12 mouse cellular contexts compared by ENCODE assay signal in genomic region chr6:30356680-30357079, GRCm38 (mm10). TPM values are rescaled to one million over a fixed set of nuclear protein-coding genes. Genes with fewer than 3 reads are reported as not detected.
DNase-seq lines count a peak whose midpoint lies in the region; ATAC-seq and TF ChIP-seq lines count a peak whose summit lies in the region.
"Had no signal": no experiment of that assay in that cellular context is flagged by ENCODE, and none has a peak within 500 bp of the region (broad histone marks: within the 10 kb centered on the region; RNA-seq: fewer than 3 reads in every experiment).

No protein-coding gene starts in this region.

- no peak overlapping the region for H3K27ac ChIP-seq in liver, embryonic 12.5 days
- H3K27ac ChIP-seq in stomach, postnatal 0 days (replicated peaks), result no peak overlapping the region; the same call in 1 of the 2 replicates

- TF ChIP-seq CTCF in stomach, postnatal 0 days (IDR thresholded peaks at IDR 0.05; ENCODE audit: low read depth), result peak; percentile 42

- H3K4me2 ChIP-seq in liver, embryonic 12.5 days, result no peak overlapping the region
- H3K4me2 ChIP-seq in stomach, postnatal 0 days (replicated peaks; ENCODE audit: low read depth), result no peak overlapping the region
- H3K4me2 ChIP-seq: lung, embryonic 14.5 days had no signal

- H3K9ac ChIP-seq in liver, embryonic 12.5 days, result no peak overlapping the region
- H3K9ac ChIP-seq in stomach, postnatal 0 days (ENCODE audit: low read length), result no peak overlapping the region
- H3K9ac ChIP-seq: lung, embryonic 14.5 days had no signal

- no peak overlapping the region for H3K4me3 ChIP-seq in liver, embryonic 12.5 days
- no peak overlapping the region for H3K4me3 ChIP-seq in stomach, postnatal 0 days (ENCODE audit: low read depth, low read length)
- H3K4me3 ChIP-seq: erythroblast, embryonic 14.5 days; megakaryocyte, embryonic 14.5 days had no signal

- WGBS in liver, embryonic 12.5 days (ENCODE audit: insufficient replicate concordance), result 87% methylated on average over 12 of the region's 12 CpGs
- 76% methylated on average over 12 of the region's 12 CpGs for WGBS in stomach, postnatal 0 days

- 0 out of 2 replicates have a peak, but pooled peaks have one; percentile 12 for ATAC-seq in liver, embryonic 12.5 days
- peak; percentile 76 for ATAC-seq in stomach, postnatal 0 days (ENCODE audit: low FRiP score, low TSS enrichment)

- TF ChIP-seq EP300 in stomach, postnatal 0 days (optimal IDR thresholded peaks at IDR 0.05), result no peak

- DNase-seq in cerebellum, adult 11 months, result peak; percentile 9
- no peak for DNase-seq in cerebellum, postnatal 4 days (ENCODE audit: low spot score in 2 of 2)
- DNase-seq in liver, result no peak
- peak; percentile 26 for DNase-seq in cerebellum, postnatal 10 days
- peak; percentile 44 for DNase-seq in stomach, postnatal 0 days (ENCODE audit: low spot score)
- DNase-seq in thymus, postnatal 0 days (ENCODE audit: low spot score), result no peak
- DNase-seq in T-cell, adult 2 months (ENCODE audit: low spot score), result no peak
- DNase-seq: kidney, postnatal 36 days; lung, embryonic 14.5 days had no signal

- no peaks in the 10 kb centered on the region for H3K9me3 ChIP-seq in liver, embryonic 12.5 days (replicated peaks)
- H3K9me3 ChIP-seq in stomach, postnatal 0 days (ENCODE audit: control insufficient read depth, low read length), result no peaks in the 10 kb centered on the region
- H3K9me3 ChIP-seq: megakaryocyte, embryonic 14.5 days had no signal

- peaks cover 26% of the 10 kb centered on the region for H3K4me1 ChIP-seq in liver, embryonic 12.5 days
- no peaks in the 10 kb centered on the region for H3K4me1 ChIP-seq in stomach, postnatal 0 days (replicated peaks; ENCODE audit: control insufficient read depth, insufficient read depth)

- H3K27me3 ChIP-seq in liver, embryonic 12.5 days (replicated peaks), result no peaks in the 10 kb centered on the region
- no peaks in the 10 kb centered on the region for H3K27me3 ChIP-seq in stomach, postnatal 0 days (ENCODE audit: control insufficient read depth, insufficient read depth, low read length)

- H3K36me3 ChIP-seq in liver, embryonic 12.5 days, result no peaks in the 10 kb centered on the region
- no peaks in the 10 kb centered on the region for H3K36me3 ChIP-seq in stomach, postnatal 0 days (ENCODE audit: control insufficient read depth, insufficient read depth, low read length)

RNA-seq across cellular contexts. Expression of gene Zc3hc1, which starts 34.1 kb away (rescaled TPM):
- polyA plus RNA-seq in liver, embryonic 12.5 days (2016; fragmentation: Nextera tagmentation; extraction: Ambion mirVana), result 40.8 and 41.9 TPM in 2 replicates
- polyA plus RNA-seq in stomach, postnatal 0 days (2015; fragmentation: Nextera tagmentation; extraction: Ambion mirVana), result 16.4 TPM in 2 replicates
- 48.8 and 49.2 TPM in 2 replicates for polyA plus RNA-seq in thymus, postnatal 0 days (2015; fragmentation: Nextera tagmentation; extraction: Ambion mirVana)

RNA-seq across cellular contexts. Expression of gene Klhdc10, which starts 45.0 kb away (rescaled TPM):
- 18.8 and 20.1 TPM in 2 replicates for polyA plus RNA-seq in liver, embryonic 12.5 days (2016; fragmentation: Nextera tagmentation; extraction: Ambion mirVana)
- 6.0 and 6.3 TPM in 2 replicates for polyA plus RNA-seq in stomach, postnatal 0 days (2015; fragmentation: Nextera tagmentation; extraction: Ambion mirVana)
- 7.9 and 8.3 TPM in 2 replicates for polyA plus RNA-seq in thymus, postnatal 0 days (2015; fragmentation: Nextera tagmentation; extraction: Ambion mirVana)

RNA-seq across cellular contexts. Expression of gene Ube2h, which starts 52.3 kb away (rescaled TPM):
- 31.6 and 33.4 TPM in 2 replicates for polyA plus RNA-seq in liver, embryonic 12.5 days (2016; fragmentation: Nextera tagmentation; extraction: Ambion mirVana)
- 25.2 and 28.8 TPM in 2 replicates for polyA plus RNA-seq in stomach, postnatal 0 days (2015; fragmentation: Nextera tagmentation; extraction: Ambion mirVana)
- polyA plus RNA-seq in thymus, postnatal 0 days (2015; fragmentation: Nextera tagmentation; extraction: Ambion mirVana), result 31.7 and 38.9 TPM in 2 replicates

Comparison
In these comparisons a context has a peak if more than half of its experiments do, and no peak if none do; other contexts are left out.
1. DNase-seq: peak in cerebellum, adult 11 months (single experiment), cerebellum, postnatal 10 days (2 of 2) and stomach, postnatal 0 days (single experiment); none in cerebellum, postnatal 4 days (0 of 2), liver (single experiment), thymus, postnatal 0 days (single experiment) and T-cell, adult 2 months (single experiment).